Mouse (Mus musculus): ENCODE data around the gene Tada2a. TPM values are rescaled to one million over a fixed set of nuclear protein-coding genes. Genes with fewer than 3 reads are reported as not detected.

Tada2a gene
- total RNA-seq, 2 experiments from 2014 or later = 11.4 to 12.5 TPM

GRCm38 (mm10) chr11:84115646-84116045 lies 13.8 kb downstream of the Tada2a start:
- DNase-seq (ENCODE audit: low spot score) = peak; percentile 36

- peak; percentile 20 for DNase-seq (ENCODE audit: low spot score)
These were observed 15.8 kb downstream of the Tada2a start for GRCm38 (mm10) chr11:84113623-84114022.

GRCm38 (mm10) chr11:84107137-84107536 lies 22.3 kb downstream of the Tada2a start:
- no peak for DNase-seq (ENCODE audit: low spot score)

- DNase-seq (ENCODE audit: low spot score) = no peak
These were observed 25.4 kb downstream of the Tada2a start for GRCm38 (mm10) chr11:84104036-84104435.

GRCm38 (mm10) chr11:84101182-84101581 lies 28.2 kb downstream of the Tada2a start:
- no peak for DNase-seq (ENCODE audit: low spot score)

GRCm38 (mm10) chr11:84097251-84097998 lies 32.0 kb downstream of the Tada2a start:
- DNase-seq (ENCODE audit: low spot score) = no peak

GRCm38 (mm10) chr11:84095084-84095483 lies 34.3 kb downstream of the Tada2a start:
- no peak for DNase-seq (ENCODE audit: low spot score)

- no peak for DNase-seq (ENCODE audit: low spot score)
These were observed 38.8 kb downstream of the Tada2a start for GRCm38 (mm10) chr11:84090572-84090971.

GRCm38 (mm10) chr11:84081901-84082300 lies 47.5 kb downstream of the Tada2a start:
- DNase-seq (ENCODE audit: low spot score) = no peak

- DNase-seq (ENCODE audit: low spot score) = no peak
These were observed 49.1 kb downstream of the Tada2a start for GRCm38 (mm10) chr11:84080327-84080726.

GRCm38 (mm10) chr11:84079887-84080286 lies 49.5 kb downstream of the Tada2a start:
- no peak for DNase-seq (ENCODE audit: low spot score)

GRCm38 (mm10) chr11:84079361-84079760 lies 50.0 kb downstream of the Tada2a start:
- DNase-seq (ENCODE audit: low spot score) = no peak

GRCm38 (mm10) chr11:84078601-84079000 lies 50.8 kb downstream of the Tada2a start:
- peak; percentile 52 for DNase-seq (ENCODE audit: low spot score)

GRCm38 (mm10) chr11:84077008-84077407 lies 52.4 kb downstream of the Tada2a start:
- DNase-seq (ENCODE audit: low spot score) = no peak

- DNase-seq (ENCODE audit: low spot score) = peak; percentile 52
These were observed 55.3 kb downstream of the Tada2a start for GRCm38 (mm10) chr11:84073816-84074764.

GRCm38 (mm10) chr11:84072904-84073651 lies 56.3 kb downstream of the Tada2a start:
- peak; percentile 67 for DNase-seq (ENCODE audit: low spot score)

- no peak for DNase-seq (ENCODE audit: low spot score)
These were observed 60.4 kb downstream of the Tada2a start, which contains the start of gene Dusp14 for GRCm38 (mm10) chr11:84069034-84069370. Gene Dusp14, minus strand, starts transcription at chr11:84069261.

GRCm38 (mm10) chr11:84068191-84069033 lies 61.0 kb downstream of the Tada2a start:
- DNase-seq (ENCODE audit: low spot score) = peak; percentile 36

GRCm38 (mm10) chr11:84067720-84068190 lies 61.6 kb downstream of the Tada2a start:
- DNase-seq (ENCODE audit: low spot score) = no peak

- DNase-seq (ENCODE audit: low spot score) = peak; percentile 62
These were observed 62.3 kb downstream of the Tada2a start for GRCm38 (mm10) chr11:84066927-84067645.

All from gastrocnemius, adult 18-20 months (tissue).